Mouse (Mus musculus) small intestine, adult 2 months (tissue): ENCODE results near the gene Tshb.

Source experiments
- CTCF ChIP-seq: fragments of 200-500 bp; IDR thresholded peaks from 2 replicates; pipeline ENCODE4 v1.5.1; 2012; ENCODE audit warnings: low read depth, mild to moderate bottlenecking, control low read depth, inconsistent platforms, low read length, moderate library complexity, mixed read lengths; ENCODE audit not compliant: insufficient replicate concordance, insufficient read length; ENCODE audit errors: extremely low read depth
- POLR2A ChIP-seq: fragments of 200-500 bp; IDR thresholded peaks from 2 replicates; pipeline ENCODE4 v1.6.1; 2012; ENCODE audit warnings: low read depth, mild to moderate bottlenecking, control low read depth, inconsistent platforms, low read length, moderate library complexity

DNA sequence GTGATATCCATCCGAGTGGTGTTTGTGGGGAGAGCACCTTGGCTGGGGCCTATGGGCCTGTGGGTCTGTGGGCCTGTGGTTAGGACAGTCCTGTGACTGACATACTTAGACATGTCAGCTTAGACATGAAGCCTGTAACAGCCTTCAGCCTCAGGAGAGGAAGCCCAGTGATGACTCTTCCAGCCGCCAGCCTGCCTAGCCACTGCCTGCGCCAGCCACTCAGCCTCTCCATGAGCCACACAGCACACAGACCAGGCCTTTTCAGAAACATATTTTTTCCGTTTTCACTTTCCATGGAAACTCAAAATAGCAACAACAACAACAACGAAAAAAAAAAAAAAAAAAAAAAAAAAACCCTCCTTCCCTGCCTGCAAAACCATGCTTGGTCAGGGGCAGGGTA is 33.8 kb downstream of the Tshb start:
- no peak for TF ChIP-seq CTCF
- no peak for TF ChIP-seq POLR2A
